Mouse (Mus musculus) activated CD4-positive, CD25-positive, alpha-beta regulatory T cell, adult 9 weeks (primary cell): ENCODE data around the gene Luc7l2. TPM values are rescaled to one million over a fixed set of nuclear protein-coding genes. Genes with fewer than 3 reads are reported as not detected.

ENCODE experiments used
- polyA plus RNA-seq: library from polyadenylated mRNA; unstranded; fragments of 100-300 nt; shearing (Covaris generic); gene quantifications from one replicate; pipeline ENCODE4 v1.2.1, GENCODE M21; 2017

Gene Luc7l2
- 31.1 TPM for polyA plus RNA-seq

DNA sequence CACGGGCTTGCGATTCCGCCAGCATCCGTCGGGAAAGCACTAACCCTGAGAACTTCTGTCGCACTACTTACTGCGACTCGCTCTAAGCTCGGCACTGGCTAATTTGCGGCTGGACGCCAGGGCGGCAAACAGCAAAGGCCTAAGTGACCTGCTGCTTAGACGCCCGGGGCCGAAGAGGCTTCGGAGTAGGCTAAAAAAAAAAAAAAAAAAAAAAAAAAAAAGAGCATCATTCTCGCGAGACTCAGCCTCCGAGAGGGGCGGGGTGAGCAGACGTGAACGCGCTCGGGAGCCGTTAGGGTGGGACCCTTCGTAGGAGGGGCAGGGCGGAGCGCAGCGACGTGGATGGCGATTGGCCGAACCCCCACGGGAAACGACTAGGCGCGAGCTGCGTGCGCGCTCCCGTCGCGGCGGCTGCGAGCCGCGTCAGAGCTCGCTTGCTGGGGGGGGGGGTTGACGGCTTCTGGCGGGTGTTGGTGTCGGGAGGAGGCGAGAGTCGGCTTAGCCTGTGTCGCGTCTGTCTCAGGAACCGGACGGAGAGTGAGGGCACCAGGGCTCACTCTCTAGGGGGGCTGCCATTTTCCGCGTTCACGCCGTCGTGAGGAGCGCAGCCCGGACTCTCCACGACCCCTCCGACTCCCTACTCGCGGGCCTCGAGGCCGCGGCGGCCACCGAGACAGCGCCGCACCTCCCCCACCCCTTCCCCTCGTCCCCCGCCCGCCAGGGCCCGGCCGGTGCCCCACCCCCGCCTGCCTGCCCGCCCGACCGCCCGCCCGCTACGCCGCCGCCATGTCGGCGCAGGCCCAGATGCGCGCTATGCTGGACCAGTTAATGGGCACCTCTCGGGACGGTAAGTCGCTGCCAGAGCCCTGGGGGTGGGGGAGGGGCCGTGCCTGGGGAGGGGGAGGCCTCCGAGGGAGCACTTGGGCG, at the start of gene Luc7l2:
Gene Luc7l2 (plus strand): TSS at position 273 of the 927 bp plus-strand sequence.

DNA sequence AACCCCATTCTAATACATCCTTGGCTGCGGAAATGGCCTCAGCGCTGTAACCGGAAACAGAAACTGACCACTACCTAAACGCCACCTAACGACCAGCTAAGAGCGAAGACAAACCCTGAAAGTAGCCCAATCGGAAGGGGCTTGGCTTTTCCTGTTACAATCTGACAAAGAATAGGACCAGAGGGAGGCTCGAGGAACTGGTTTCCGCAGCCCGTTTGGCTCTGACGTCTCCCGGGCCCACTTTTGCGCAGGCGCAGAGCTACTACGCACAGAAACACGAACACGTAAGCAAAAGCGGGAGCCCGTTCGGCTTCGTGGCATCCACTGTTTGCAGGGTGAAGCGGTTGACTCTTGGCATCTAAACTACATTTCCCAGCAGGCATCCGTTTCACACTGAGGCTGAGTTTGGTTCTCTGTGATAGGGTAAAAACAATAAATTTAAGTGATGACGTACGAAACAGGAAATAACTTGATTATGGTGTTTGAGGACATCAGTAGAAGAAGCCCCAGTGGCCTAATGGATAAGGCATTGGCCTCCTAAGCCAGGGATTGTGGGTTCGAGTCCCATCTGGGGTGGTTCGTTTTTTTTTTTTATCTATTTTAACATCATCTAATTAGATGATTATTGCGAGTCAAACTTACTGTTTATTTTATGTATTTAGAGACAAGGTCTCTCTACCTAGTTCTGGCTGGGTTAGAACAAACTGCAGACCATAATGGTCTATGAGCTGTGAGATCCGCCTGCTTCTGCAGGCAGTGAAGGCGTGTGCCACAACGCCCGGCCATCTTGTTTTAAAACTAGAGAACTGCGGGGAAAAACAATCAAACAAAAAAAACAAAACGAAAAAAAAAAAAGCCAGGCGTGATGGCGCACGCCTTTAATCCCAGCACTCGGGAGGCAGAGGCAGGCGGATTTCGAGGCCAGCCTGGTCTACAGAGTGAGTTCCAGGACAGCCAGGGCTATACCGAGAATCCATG, 17.4 kb upstream of the Luc7l2 start, which contains the start of gene Fmc1:
Gene Fmc1 (plus strand): TSS at position 75 of the 978 bp plus-strand sequence.

DNA sequence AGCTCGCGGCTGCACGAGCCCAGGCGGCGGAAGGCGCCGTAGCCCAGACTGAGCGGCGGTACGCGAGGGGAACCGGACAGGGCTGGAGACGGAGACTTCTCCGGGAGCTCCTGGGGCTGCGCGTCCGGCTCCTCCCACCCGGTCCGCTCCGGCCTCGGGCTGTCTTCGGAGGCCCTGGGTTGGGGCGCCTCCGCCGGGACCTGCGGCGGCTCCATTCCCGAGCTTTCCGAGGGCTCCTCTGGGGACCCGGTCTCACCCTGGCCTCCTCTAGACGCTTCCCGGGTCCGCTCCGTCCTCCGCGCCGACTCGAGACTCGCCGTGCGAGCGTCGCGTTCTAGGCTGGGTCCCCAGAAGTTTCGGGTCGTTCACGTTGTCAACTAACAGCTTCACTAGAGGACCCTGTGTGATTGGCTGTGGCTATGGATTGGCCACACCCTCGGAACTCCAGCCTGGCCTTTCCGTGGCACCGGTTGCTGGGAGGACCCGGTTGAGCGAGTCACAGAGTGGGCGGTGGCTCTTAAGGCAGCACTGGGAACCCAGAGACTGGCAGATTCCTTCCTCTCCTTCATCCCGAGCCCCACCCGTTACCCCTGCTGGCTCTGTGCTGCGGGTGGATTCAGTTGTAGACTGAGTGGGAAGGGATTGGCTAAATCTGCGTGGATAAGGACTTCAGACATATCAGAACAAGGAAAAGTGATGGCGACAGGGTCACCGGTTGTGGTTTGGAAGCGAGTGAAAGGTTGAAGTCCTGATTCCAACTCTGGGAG, 85.9 kb downstream of the Luc7l2 start, which contains the start of gene Klrg2:
Gene Klrg2 (minus strand): TSS at position 391 of the 767 bp plus-strand sequence.

Other genes starting within 250 kb of the Luc7l2 start
- gene Zc3hav1, start 196.7 kb upstream of the Luc7l2 start, polyA plus RNA-seq, result 129 TPM
- 0.26 TPM for gene Ttc26, start 169.9 kb upstream of the Luc7l2 start, polyA plus RNA-seq
- 11.9 TPM for gene Ubn2, start 117.4 kb upstream of the Luc7l2 start, polyA plus RNA-seq
- gene Fmc1, start 17.8 kb upstream of the Luc7l2 start, polyA plus RNA-seq, result 48.4 TPM
- gene Klrg2, start 85.9 kb downstream of the Luc7l2 start, polyA plus RNA-seq, result not detected
- 0.38 TPM for gene Clec2l, start 111.7 kb downstream of the Luc7l2 start, polyA plus RNA-seq